Mouse (Mus musculus): ENCODE results near the gene Cgas.

Gene Cgas

DNA sequence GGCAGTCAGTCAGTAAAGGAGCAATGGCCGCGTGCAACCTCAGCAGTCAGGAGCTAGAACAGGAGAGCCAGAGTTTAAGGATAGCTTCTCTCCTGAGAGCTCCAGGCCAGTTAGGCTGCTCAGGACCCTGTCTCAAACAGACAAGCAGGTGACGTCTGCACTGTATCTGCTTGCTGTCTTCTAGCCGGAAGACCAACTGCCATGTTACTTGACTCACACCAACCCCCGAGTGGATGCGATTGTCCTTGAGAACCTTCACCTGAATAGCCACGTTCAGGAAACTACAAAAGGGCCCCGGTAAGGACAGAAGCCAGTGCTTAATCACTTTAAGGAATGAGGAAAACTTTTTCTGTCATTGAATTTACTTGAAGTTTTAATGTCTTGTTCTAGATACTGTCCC is 14.0 kb upstream of the Cgas start:
- no peak for DNase-seq (ENCODE audit: low spot score)

DNA sequence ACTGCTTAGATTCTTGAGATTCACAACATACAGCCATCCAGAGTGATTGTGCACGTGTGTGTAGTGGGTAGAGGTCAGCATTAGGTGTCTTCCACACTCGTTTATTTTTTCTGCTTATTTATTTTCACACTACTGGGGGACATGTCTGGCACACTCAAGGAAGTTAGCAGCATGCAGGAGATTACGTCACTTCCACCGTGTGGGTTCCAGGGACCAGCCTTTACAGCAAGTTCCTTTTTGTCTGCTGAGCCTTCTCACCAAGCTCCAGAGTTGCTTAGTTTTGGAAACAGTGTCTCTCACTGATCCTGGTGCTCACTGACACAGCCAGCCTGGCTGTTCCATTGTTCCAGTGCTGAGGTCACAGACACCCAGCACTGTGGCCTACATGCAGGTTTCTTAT is 8.3 kb upstream of the Cgas start:
- no peak for DNase-seq (ENCODE audit: low spot score)

DNA sequence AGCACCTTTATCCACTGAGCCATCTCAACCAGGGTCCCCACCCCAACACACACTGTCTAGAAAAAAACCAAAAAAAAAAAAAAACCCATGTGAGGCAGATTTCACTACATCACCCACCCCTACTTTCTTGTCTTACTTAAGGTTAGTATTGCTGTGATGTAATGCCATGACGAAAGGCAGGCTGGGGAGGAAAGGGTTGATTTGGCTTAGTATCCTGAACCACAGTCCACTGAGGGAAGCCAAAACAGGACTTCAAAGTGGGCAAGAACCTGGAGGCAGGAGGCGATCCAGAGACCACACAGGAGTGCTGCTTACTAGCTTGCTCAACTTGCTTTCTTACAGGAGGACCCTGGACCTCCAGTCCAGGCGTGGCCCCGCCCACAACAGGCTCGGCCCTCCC is 7.4 kb upstream of the Cgas start:
- no peak for DNase-seq (ENCODE audit: low spot score)

GRCm38 (mm10) chr9:78447973-78448873 is 5.2 kb upstream of the Cgas start, which contains the start of the genes Mto1 and Gm17324:
Mto1 (plus strand) TSS chr9:78448208.
Gm17324 (minus strand) TSS chr9:78448786.
- peak; percentile 89 for DNase-seq (ENCODE audit: low spot score)

DNA sequence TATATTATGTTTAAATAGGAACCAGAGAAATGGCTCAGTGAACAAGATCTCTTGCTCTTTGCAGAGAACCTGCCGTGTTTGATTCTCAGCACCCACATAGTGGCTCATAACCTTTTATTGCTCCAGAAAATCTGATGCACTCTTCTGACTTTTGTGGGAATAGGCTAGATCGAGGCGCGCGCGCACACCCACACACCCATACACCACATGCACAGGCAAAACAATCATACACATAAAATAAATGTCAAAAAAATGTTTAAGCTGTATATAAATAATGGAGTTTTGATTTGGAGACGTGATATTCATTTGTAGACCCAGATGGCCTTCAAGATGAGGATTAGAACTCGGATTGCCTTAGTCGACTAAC is 4.6 kb upstream of the Cgas start:
- DNase-seq (ENCODE audit: low spot score), result no peak

- DNase-seq (ENCODE audit: low spot score), result no peak
These were observed 829 bp downstream of the Cgas start for GRCm38 (mm10) chr9:78442237-78442578.

GRCm38 (mm10) chr9:78439426-78439825 is 3.6 kb downstream of the Cgas start:
- DNase-seq (ENCODE audit: low spot score), result no peak

DNA sequence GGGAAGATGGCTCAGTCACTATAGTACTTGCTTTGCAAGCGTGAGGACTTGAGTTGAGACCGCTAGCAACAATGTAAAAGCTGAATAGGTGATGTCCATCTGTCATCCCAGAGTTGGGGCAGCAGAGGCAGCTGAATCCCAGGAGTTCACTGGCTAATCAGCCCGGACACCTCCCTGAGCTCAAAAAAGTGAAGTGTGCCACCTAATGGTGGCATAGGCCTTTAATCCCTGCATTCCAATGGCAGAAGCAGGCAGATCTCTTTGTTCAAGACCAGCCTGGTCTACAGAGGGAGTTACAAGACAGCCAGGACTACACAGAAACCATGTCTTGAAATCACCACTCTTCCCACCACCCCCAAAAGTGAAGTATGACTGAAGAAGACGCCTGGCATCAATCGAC is 10.6 kb downstream of the Cgas start:
- no peak for DNase-seq (ENCODE audit: low spot score)

DNA sequence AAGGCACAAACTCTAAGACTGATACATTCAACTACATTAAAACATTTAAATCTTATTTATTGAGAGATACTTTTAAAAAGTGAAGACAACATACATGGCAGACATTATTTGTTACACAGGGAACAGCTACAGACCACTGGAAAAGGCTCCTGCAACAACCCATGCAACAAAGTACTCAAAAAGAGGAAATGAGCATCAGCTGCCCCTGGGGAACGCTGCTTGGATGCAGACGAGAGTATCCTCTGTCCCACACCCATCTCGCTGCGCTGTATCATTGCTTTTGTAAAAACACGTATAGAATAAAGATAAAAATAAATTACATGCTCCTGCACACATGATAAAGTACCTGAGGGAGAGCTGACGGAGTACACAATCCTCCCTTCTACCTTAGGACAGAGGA is 12.6 kb downstream of the Cgas start:
- no peak for DNase-seq (ENCODE audit: low spot score)

GRCm38 (mm10) chr9:78429551-78429950 is 13.5 kb downstream of the Cgas start:
- DNase-seq (ENCODE audit: low spot score), result no peak

DNA sequence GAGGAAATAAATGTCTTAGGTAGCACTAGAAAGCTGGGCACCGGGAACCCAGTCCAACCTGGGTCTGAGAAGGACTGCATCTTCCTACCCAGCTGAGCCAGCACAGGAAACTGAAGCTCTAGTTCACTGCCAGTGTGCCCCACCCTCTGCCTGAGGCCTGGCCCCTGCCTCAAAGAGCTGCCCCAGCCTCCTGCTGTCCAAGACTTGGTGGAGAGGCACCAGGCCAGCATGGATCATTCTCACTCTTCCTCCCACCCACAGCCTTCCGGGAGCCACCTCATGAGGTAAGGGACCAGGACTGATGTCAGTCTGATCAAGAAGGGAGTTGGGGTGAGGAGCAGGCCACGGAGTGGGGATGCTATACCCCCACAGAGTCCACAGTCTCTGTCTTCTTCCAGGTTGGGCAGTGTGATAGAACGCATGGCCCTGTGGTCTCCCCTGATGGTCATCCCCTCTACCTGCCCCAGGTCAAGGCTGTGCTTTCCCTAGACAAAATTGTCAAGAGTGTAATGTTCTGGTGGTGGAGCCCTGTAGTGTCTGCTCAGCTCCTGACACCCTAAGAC is 14.1 kb downstream of the Cgas start:
- no peak for DNase-seq (ENCODE audit: low spot score)

GRCm38 (mm10) chr9:78428185-78428584 is 14.9 kb downstream of the Cgas start:
- no peak for DNase-seq (ENCODE audit: low spot score)

GRCm38 (mm10) chr9:78427362-78427781 is 15.7 kb downstream of the Cgas start:
- DNase-seq (ENCODE audit: low spot score), result no peak

- DNase-seq (ENCODE audit: low spot score), result no peak
These were observed 41.4 kb downstream of the Cgas start for GRCm38 (mm10) chr9:78401596-78401995.

GRCm38 (mm10) chr9:78400570-78400969 is 42.5 kb downstream of the Cgas start:
- no peak for DNase-seq (ENCODE audit: low spot score)

GRCm38 (mm10) chr9:78396517-78396916 is 46.5 kb downstream of the Cgas start:
- no peak for DNase-seq (ENCODE audit: low spot score)

GRCm38 (mm10) chr9:78395630-78396351 is 47.2 kb downstream of the Cgas start, which contains the start of gene Ddx43:
Ddx43 (plus strand) TSS chr9:78395777.
- DNase-seq (ENCODE audit: low spot score), result peak; percentile 36

- no peak for DNase-seq (ENCODE audit: low spot score)
These were observed 47.8 kb downstream of the Cgas start for GRCm38 (mm10) chr9:78395244-78395629.

GRCm38 (mm10) chr9:78394602-78395001 is 48.4 kb downstream of the Cgas start:
- DNase-seq (ENCODE audit: low spot score), result no peak

GRCm38 (mm10) chr9:78393741-78394140 is 49.3 kb downstream of the Cgas start:
- DNase-seq (ENCODE audit: low spot score), result no peak

GRCm38 (mm10) chr9:78389981-78390380 is 53.1 kb downstream of the Cgas start:
- DNase-seq (ENCODE audit: low spot score), result no peak

DNA sequence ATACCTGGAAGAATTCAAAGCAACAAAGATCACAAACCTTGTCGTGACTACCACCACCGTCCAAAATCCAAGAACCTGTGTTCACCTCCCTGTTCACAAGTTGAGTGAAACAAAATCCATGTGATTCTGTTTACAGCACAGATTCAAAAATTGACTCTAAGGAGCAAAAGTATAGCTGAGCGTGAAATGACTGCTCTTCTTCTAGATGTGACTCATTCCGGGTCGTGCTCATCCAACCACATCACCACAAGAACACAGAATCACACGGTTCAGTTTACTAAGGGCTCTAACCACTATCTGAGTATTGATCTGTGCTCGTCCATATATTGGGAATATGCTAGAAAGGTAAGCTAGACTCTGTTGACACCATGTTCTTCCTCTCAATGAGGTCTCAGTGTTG is 56.1 kb downstream of the Cgas start:
- no peak for DNase-seq (ENCODE audit: low spot score)

DNA sequence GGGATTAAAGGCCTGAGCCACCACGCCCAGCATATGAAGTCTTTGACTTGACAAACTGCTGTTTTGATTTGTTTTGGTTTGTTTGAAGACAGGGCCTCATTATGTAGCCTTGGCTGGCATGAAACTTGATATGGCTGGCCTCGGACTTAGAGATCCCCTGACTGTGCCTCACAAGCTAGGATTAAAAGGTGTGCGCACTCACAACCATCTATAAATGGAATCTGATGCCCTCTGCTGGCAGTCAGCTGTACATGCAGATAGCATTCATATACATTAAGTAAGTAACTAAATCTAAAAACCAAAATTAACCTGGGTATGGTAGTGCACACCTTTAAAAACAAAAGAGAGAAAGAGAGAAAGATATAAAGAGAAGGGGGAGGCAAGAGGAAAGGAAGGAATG is 57.1 kb downstream of the Cgas start:
- peak; percentile 6 for DNase-seq (ENCODE audit: low spot score)
